Mouse (Mus musculus) pancreas, adult 10 weeks (tissue): ENCODE data around the gene Ddx47. TPM values are rescaled to one million over a fixed set of nuclear protein-coding genes. Genes with fewer than 3 reads are reported as not detected.

Source experiments
- polyA plus RNA-seq: library from polyadenylated mRNA; stranded (reverse); fragments of 350-450 nt; fragmentation: Illumina TruSeq; extraction: RNeasy Lipid Tissue Mini Kit (QIAGEN cat#74804); gene quantifications from one replicate; pipeline ENCODE4 v1.2.3, GENCODE M21; 2015; ENCODE audit warnings: low read depth, low replicate concordance; ENCODE audit not compliant: insufficient read depth

Gene Ddx47
- polyA plus RNA-seq = 11.9 TPM

DNA sequence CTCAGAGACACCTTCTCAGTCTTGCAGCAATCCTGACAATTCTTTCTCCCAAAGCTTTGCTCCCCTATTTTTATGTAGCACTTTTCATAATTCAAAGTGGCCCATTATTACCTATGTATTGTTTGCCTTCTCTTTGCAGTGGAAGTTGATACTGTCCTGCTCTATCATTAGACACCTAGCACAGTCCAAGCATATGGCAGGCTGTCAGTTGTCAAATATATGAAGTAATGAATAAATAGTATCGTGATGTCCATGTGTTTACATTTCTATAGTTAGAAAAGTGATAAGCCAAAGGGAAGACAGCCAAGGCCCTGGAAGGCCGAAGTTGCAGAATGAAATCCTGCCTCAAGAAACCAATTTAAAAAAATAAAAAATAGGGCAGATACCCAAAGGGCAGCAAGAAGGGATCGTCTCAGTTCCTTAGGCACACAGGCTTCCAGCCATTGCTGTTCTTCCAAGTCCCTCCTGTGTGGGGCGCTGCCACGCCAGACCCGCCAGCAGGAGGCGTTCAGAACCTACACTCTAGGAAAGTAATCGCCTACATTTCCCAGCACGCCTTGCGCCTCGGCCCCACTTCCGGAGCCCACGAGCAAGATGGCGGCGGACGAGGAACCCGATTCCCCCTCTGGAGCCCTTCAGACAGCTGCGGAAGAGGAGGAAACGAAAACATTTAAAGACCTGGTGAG lies at the start of gene Ddx47:
Gene Ddx47 (plus strand): TSS at position 565 of the 686 bp plus-strand sequence.

DNA sequence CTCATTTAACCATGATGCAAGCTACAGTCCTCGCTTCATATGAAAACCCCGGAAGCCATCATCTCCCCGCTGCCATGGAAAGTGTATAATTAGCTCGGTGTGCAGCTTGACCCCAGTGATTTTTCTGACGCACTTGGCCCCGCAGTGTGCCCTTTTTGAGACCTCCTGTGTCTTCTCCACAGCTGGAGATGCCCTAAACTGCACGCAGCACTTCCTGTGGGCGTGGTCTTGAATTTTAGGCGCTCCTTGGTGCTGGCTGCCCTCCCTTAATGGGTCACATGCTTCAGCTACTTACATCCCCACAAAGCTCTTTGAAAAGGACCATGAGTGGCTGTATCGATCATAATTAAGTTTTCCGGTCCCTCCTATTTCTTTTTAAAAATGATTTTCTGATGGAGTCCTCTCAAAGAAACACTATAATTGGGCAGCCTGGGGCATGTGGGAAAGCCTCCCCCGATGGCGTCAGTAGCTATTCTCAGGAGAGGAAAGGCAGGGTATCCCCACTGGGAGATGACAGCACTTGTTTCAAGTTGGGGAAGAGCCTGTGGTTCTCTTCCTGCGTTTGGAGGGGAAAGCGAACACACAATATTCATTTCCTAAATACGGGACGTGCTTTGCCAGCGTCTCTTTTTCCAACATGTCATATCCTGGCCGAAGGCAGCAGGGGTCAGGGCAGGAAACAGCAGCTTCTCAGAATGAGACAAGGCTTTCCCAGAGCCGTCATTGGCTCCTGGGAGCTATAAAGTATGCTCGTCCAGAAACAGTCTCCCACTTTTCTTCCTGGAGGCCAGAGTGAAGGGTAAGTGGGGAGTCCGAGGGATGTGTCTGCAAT lies 30.0 kb upstream of the Ddx47 start, which contains the start of gene Apold1:
Gene Apold1 (plus strand): TSS at position 488 of the 832 bp plus-strand sequence.

DNA sequence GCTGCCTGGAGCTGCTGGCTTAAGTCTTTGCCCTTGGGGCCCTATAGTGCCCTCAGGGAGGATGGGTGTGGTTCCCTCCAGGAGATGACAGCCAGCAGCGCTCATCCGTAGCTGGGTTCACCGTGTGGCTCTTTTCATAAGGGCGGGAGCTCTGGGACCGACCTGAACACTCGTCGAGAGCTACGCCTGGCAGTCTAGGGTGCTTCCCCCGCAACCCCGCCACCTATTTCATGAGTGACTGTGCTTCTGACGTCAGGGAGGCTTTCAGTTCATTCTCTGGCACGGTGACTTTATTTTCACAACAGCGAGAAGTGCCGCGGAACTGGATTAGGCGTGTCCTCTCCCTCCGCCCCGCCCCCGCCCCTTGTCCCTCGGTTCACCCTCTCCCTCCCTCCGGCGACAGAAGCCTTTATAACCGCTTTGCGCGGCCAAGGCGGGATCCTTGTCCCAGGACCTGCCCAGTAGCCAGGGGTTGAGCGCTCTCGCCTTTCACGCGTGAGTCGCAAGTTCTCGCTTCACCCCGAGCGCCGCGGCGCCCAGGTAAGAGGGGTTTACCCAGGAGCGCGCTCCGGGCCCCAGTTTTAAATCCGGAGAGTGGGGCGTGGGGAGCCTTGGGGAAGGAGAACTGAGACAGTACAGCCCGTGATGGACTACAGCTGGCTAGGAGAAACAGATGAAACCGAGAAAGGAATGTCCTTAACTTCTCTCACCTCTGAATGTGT lies 54.0 kb downstream of the Ddx47 start, which contains the start of gene Gprc5a:
Gene Gprc5a (plus strand): TSS at position 416 of the 722 bp plus-strand sequence.

Other genes starting within 250 kb of the Ddx47 start
- 3.2 TPM for gene Dusp16, start 219.0 kb upstream of the Ddx47 start, polyA plus RNA-seq
- gene Crebl2, start 181.5 kb upstream of the Ddx47 start, polyA plus RNA-seq = 4.7 TPM
- 2.8 TPM for gene Gpr19, start 113.0 kb upstream of the Ddx47 start, polyA plus RNA-seq
- 13.5 TPM for gene Cdkn1b, start 91.2 kb upstream of the Ddx47 start, polyA plus RNA-seq
- 2.0 TPM for gene Apold1, start 29.9 kb upstream of the Ddx47 start, polyA plus RNA-seq
- gene Gprc5a, start 54.0 kb downstream of the Ddx47 start, polyA plus RNA-seq = 2.6 TPM
- not detected for gene Gprc5d, start 106.7 kb downstream of the Ddx47 start, polyA plus RNA-seq
- gene Fam234b, start 186.4 kb downstream of the Ddx47 start, polyA plus RNA-seq = 9.6 TPM
- gene Hebp1, start 186.4 kb downstream of the Ddx47 start, polyA plus RNA-seq = 6.5 TPM
- not detected for gene Gsg1, start 242.7 kb downstream of the Ddx47 start, polyA plus RNA-seq